Mouse (Mus musculus): ENCODE data around the gene Zp3.

Gene Zp3

GRCm38 (mm10) chr5:136002751-136003151 is 22.9 kb downstream of the Zp3 start:
- in situ Hi-C loops (cut with MboI) = no loop called here

DNA sequence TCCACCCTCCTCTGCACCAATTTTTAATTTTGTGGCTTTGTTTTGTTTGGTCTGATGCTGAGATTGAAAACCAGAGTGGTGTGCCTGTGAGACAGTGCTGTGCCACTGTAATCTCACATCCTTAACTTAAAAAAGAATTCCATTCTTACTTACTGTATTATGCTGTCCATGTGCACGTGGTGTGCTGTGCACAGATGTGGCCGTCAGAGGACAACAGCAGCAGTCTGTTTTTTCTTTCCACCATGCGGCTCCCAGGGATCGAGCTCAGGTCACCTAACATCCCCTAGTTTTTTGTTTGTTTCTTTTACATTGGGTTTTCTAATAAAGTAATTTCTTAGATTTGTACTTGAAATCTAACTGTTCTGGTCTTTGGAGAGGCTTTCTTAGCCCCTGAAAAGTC is 24.6 kb downstream of the Zp3 start:
- in situ Hi-C loops (cut with MboI) = no loop called here

GRCm38 (mm10) chr5:136007745-136008144 is 27.8 kb downstream of the Zp3 start:
- in situ Hi-C loops (cut with MboI) = no loop called here

DNA sequence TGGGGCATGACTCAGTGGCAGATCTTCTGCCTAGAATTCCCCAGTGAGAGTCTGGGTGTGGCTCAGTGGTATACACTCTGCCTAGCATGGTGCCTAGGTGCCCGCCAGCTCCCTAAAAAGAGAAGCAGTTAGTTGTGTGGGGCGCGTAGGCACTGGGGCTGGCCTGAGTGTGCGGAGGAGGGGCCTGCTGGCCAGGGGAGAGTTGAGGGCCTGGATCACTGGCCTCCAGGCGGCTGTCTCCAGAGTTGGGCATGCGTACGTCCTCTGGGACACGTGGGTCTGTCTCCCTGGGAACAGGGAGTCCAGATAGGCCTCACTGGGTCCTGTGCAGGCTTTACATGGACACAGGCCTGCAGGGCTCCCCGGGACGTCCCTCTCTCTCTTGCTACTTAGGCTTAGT is 35.0 kb downstream of the Zp3 start:
- in situ Hi-C loops (cut with MboI) = no loop called here

- in situ Hi-C loops (cut with MboI) = no loop called here
These were observed 35.7 kb downstream of the Zp3 start for GRCm38 (mm10) chr5:136015586-136015985.

DNA sequence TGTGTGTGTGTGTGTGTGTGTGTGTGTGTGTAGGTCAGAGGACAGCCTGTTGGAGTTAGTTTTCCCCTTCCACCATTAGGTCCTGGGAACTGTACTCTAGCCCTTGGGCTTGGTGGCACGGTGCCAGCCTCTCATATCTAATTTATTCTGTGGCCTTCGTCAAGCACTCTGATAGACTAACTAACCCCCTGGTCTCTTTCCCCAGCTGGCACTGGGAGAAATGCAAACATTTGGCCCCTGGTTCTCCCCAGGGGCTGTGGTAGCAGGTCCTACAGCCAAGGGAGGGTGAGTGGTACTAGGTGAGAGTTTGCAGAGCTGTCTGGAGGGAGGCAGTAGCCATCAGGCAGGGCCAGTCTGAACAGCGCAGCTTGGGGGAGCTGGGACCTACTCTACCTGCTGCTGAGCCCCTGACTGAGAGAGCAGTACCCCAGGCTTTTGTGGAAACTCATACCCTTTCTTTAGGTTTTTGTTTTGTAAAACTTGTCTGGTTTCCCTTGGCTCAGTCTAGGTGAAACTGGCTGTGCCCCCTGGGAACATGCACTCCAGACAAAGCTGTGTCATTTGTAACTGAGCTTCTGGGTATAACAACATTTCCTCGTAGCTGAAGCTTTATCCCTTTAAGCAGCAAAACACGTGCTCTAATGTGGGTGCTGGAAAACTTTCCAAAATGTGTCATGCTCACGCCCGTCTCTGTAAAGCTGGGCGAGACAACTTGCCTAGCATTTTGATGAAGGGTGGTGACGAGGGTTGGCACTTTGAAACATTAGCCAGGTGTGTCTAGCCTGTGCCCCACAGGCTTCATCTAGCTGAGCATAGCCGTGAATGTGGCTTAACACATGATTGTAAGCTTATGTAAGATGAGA is 36.3 kb downstream of the Zp3 start:
- in situ Hi-C loops (cut with MboI) = no loop called here

DNA sequence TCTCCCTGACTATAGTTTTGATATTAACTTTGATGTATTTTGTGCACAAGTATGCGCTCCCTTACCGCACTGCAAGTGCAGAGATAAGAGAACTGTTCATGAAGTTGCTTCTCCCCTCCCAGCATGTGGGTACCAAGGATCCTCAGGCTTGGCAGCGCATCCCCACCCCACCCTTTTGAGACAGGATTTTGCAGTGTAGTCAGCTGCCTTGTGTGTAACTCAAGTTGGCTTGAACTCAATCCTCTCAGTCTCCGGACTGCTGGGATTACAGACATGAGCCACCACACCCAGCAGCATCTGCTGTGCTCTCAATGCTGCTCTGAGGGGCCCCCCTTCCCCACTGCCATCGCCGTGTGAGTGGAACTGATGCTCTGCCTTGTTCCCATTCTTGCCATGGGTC is 37.4 kb downstream of the Zp3 start:
- in situ Hi-C loops (cut with MboI) = no loop called here

DNA sequence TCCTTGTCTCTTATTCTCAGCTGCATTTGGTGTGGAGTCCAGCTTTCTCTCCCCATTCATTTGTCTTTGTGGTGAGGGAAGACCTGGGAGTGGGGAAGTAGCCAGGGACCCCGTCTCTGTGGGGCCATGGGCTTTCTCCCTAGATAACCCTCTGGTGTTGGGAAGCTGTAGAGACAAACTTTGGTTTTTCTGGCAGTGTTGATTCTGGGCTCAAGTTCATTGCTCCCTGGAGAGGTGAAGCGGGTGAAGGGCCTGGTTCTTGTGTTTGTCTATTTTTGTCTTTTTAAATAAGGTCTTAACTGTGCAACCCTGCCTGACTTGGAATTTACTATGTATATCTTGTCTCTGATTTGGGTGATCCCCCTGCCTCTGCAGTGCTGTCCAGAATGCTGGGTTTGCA is 38.8 kb downstream of the Zp3 start:
- in situ Hi-C loops (cut with MboI) = no loop called here

DNA sequence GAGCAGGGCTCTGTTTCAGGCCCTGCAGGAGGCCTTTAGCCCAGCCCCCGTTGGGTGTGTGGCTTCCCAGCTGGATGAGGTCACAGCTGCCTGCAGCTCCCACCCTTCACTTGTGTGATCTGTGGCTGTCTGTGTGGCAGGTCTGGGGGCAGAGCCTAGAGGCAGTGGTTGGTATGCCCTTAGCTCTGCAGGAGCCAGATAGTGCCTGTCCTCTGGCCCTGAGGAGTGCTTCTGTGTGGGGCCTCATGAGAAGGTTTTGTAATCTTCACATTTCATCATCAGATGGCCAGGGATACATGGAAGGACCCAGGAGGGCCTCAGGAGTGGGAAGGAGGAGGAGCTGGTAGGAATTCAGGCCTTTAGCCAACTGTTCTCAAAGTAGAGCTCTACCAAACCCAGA is 40.0 kb downstream of the Zp3 start:
- in situ Hi-C loops (cut with MboI) = no loop called here

- in situ Hi-C loops (cut with MboI) = no loop called here
These were observed 45.8 kb downstream of the Zp3 start for GRCm38 (mm10) chr5:136025712-136026111.

- in situ Hi-C loops (cut with MboI) = no loop called here
These were observed 47.0 kb downstream of the Zp3 start for GRCm38 (mm10) chr5:136026859-136027258.

- in situ Hi-C loops (cut with MboI) = no loop called here
These were observed 47.9 kb downstream of the Zp3 start for GRCm38 (mm10) chr5:136027612-136028311.

GRCm38 (mm10) chr5:136034868-136035267 is 55.0 kb downstream of the Zp3 start:
- in situ Hi-C loops (cut with MboI) = no loop called here

DNA sequence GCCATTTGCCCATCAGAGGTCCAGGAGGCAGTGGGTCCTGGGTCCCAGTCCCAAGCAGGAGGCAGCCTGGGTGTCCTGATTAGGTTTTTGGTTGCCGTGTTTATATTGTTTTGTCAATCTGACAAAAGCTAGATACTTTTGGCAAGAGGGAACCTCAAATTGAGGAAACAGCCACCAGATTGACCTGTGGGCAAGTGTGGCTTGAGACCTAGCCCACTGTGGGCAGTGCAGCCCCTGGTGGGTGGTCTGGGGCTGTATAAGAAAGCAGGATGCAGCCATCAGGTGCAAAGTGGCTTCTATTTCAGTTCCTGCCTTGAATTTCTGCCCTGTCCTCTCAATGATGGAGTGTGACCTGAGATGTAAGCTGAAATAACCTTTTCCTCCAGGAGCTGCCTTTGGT is 55.4 kb downstream of the Zp3 start:
- in situ Hi-C loops (cut with MboI) = no loop called here

DNA sequence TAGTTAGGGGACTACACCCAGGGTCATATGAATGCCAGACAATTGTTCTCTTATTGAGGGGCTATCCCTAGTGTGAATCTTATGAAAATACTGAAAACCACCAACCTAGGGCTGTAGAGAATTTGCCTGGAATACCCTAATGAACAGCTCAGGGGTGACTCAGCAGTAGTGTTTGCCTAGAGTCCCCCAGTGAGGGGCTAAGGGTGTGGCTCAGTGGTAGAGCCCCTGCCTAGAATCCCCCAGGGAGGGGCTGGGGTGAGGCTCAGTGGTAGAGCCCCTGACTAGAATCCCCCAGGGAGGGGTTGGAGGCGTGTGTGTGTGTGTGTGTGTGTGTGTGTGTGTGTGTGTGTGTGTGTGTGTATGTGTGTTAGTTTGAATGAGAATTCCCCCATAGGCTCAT is 56.8 kb downstream of the Zp3 start:
- in situ Hi-C loops (cut with MboI) = no loop called here
